Mouse (Mus musculus) right cerebral cortex, adult 18-20 months (tissue): Measurements from ENCODE around the gene Gcdh.
"Not testable (repeated sequence)": the region's sequence is repeated elsewhere in the genome, so short reads cannot be mapped to it uniquely, and the experiment has no call there.

Experiments used
- DNase-seq: peaks from one replicate; pipeline ENCODE4 v3.0.0; 2022; ENCODE audit warnings: mixed read lengths

The Gcdh gene

GRCm38 (mm10) chr8:84909949-84910348, 16.2 kb upstream of the Gcdh start:
- DNase-seq: no peak

DNA sequence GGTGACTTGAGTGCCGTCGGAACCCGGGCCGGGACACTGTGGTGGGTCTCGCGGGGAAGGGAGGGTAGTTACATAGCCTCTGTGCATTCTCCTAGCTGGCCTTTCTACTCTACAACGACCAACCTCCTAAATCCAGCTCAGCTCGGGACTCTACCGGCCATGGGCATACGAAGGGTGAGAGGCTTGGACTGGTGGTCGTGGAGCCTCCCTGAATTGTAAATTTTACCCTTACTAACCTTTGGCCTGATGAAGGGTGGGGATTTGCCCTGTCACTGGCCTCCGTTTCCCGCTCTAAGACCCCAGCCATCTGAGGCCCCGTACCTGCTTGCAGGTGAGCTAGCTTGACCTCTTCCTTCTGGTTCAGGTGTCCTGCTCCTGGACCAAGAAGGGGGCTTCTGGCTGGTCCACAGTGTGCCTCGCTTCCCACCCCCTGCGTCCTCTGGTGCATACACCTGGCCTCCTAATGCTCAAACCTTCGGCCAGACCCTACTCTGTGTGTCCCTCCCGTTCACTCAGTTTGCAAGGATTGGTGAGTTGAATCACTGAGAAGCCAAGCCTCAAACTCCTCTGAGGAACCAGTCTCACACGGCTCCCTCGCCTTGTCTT, 15.5 kb upstream of the Gcdh start:
- DNase-seq: no peak

GRCm38 (mm10) chr8:84908421-84909161, 14.9 kb upstream of the Gcdh start, which contains the start of gene Dnase2a:
Gene Dnase2a, plus strand, starts transcription at chr8:84908560.
- DNase-seq: peak; percentile 88

DNA sequence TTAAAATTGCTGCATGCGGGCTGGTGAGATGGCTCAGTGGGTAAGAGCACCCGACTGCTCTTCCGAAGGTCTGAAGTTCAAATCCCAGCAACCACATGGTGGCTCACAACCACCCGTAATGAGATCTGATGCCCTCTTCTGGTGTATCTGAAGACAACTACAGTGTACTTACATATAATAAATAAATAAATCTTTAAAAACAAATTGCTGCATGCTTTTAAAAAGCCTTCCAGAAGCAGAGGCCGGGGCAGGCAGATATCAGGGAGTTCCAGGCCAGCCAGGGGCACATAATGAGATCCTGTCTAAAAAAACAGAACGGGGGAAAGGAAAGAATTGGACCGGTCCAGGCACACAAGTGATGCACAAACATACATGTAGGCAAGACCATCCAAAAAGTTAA, 14.3 kb upstream of the Gcdh start:
- DNase-seq: not testable (repeated sequence)

GRCm38 (mm10) chr8:84907493-84907892, 13.8 kb upstream of the Gcdh start:
- DNase-seq: no peak

DNA sequence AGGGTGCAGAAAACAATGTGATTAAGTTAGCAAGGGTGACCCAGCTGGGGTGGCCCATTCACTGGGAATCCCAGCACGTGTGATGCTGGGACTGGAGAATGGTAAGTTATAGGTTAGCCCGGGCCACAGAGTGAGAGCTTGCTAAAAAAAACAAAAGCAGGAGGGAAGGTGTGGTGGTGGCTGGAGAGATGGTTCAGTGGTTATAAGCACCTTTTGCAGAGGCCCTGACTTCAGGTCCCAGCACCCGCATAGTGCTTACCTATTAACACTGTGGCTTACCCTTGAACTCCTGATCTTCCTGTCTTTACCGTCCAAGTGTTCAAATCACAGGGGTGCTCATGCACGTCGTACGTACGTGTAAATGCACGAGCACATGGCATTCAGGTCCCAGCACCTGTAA, 13.3 kb upstream of the Gcdh start:
- DNase-seq: no peak

DNA sequence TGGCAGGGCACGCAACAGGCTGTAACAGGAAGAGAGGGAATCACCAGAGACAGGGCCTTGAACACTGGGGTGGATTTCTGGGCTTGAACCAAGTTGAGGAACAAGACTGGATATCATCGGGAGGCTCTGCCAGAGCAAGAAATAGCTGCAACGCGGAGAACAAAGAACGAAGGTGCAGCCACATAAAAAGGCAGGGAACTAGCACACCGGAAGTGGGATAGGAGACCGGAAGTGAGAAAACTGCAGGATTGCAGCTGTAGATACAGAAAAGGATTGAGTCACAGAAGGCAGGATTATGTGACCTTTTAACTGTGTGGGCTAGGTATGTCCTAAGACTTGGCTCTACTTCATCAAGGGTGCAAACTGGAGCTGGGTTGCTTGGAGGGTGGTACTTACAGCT, 10.6 kb upstream of the Gcdh start:
- no peak for DNase-seq

- peak; percentile 91 for DNase-seq
Observed at GRCm38 (mm10) chr8:84902920-84903661, 9.4 kb upstream of the Gcdh start.

DNA sequence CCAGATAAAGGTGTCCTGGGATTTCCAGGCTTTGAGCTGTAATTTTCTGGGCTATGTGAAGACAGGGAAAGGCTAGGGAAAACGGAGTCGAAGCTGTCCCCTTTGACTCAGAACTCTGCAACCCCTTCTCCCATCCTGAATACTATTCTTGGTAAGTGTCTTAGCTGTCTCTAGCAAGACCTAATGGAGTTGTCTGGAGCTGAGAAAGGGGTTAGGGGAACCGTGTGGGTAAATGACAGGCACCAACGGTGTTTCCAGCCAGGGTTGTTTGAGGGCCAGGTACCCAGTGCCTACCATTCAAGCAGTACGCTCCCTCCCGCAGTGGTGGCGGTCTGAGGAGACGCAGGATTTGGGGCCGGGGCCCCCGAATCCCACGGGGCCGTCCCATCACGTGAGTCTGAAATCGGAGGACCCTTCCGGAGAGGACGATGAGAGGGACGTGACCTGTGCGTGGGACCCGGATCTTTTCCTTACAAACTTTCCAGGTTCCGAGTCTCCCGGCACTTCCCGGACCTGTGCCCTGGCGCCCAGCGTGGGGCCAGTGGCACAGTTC, 8.7 kb upstream of the Gcdh start:
- DNase-seq: no peak

DNA sequence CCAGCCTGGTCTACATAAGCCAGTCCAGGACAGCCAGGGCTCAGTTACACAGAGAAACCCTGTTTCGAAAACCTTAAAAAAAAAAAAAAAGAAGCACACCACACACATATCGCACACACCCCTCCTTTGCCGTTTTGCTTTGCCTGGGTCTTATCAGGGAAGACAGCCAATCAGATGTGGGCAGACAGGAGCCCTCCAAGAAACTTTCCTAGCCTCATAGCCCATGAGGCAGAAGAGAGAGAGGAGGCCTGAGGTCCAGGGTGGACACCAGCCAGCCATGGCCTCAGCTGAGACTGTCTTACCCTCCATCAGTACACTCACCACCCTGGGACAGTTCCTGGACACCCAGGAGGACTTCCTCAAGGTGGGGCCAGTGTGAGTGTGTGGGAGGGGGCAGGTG, 8.0 kb upstream of the Gcdh start, which contains the start of gene Klf1:
Gene Klf1, plus strand, starts transcription at position 177 of the 400 bp plus-strand sequence.
- DNase-seq: no peak

GRCm38 (mm10) chr8:84901071-84901470, 7.3 kb upstream of the Gcdh start:
- DNase-seq: no peak

GRCm38 (mm10) chr8:84895963-84896362, 2.2 kb upstream of the Gcdh start:
- DNase-seq: no peak

DNA sequence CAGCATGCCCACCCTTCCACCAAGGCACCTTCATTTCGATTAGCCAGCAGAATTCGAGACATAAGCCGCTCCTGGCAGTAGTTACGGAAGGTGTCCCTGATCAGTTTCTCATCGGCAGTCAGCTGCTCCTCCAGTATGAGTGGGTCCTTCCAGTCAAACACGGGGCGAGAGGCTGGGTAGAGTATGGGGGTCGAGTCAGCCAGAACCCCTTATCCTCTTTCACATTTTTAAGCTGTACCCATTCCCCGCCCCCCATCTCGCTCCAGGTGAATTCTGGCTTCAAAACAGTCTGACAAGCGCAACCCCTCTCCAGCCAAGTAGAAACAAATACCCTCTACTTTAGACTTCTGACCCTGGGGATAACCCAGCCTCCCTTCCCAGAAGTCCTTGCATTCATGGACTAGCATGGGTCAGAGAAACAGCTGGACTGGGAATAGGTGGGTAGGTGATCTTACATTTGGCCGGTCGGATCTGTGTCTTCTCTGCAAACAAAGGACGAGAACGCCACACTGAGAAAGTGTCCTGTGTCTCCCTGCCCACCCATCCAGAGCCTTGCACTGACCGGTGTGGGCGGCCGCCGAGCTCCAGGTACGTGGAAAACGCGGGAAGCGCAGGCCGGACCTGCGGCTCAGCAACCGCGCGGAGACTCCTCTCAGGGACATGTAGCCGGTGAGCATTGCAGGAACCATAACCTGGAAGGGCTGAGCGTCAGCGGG, 570 bp downstream of the Gcdh start:
- DNase-seq: no peak

DNA sequence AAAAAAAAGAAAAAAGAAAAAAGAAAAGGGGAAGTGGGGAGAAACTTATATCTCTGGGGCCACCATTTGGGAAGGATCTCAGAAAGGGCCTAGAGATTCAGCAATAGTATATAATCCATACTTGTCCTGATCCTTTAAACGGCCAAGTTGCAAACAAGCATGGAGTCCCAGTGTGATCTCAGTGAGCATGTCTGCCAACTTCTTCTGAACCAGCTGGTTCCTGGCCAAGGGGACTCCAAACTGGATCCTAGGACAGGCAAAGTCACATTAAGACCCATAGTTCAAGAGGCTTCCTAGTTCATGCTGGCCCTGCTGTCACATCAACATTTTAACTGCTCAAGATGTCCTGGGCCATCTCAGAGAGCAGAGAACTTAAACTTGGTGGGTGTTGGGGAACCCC, 4.6 kb downstream of the Gcdh start:
- no peak for DNase-seq

- DNase-seq: no peak
Observed at GRCm38 (mm10) chr8:84888280-84888679, 5.4 kb downstream of the Gcdh start.

GRCm38 (mm10) chr8:84884728-84885127, 9.0 kb downstream of the Gcdh start:
- no peak for DNase-seq

DNA sequence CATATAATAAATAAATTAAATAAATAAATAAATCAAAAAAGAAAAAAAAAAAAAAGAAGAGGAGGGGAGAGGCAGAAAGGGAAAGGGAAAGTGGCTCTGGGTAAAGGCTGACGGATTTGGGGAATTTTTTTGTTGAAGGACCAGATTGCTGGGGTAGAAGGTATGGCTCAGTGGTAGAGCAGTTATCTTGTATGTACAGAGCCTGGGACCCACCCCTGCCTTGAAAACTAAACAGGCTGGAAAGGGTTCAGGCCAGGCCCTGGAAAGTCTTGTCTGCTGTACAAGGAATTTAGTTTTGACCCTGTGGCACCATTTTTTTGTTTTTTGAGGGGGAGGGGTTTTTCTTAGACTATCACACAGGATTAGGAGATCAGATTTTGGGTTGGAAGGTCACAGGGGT, 14.8 kb downstream of the Gcdh start:
- no peak for DNase-seq

- no peak for DNase-seq
Observed at GRCm38 (mm10) chr8:84877297-84878035, 16.3 kb downstream of the Gcdh start.

DNA sequence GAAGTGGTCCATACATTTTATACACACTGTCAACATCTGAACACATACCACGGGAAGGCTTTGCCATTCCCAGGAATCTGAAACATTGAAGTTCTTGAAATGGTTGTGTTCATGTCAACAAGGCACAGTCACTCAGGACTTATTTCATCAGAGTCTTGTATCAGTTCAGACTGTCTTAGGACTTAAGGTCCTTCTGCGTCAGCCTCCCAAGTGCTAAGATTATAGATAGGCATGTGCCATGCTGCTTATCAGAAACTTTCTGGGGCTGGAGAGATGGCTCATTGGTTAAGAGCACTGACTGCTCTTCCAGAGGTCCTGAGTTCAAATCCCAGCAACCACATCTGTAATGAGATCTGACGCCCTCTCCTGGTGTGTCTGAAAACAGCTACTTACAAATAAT, 19.4 kb downstream of the Gcdh start:
- DNase-seq: no peak

- DNase-seq: no peak
Observed at GRCm38 (mm10) chr8:84873016-84873415, 20.7 kb downstream of the Gcdh start.

DNA sequence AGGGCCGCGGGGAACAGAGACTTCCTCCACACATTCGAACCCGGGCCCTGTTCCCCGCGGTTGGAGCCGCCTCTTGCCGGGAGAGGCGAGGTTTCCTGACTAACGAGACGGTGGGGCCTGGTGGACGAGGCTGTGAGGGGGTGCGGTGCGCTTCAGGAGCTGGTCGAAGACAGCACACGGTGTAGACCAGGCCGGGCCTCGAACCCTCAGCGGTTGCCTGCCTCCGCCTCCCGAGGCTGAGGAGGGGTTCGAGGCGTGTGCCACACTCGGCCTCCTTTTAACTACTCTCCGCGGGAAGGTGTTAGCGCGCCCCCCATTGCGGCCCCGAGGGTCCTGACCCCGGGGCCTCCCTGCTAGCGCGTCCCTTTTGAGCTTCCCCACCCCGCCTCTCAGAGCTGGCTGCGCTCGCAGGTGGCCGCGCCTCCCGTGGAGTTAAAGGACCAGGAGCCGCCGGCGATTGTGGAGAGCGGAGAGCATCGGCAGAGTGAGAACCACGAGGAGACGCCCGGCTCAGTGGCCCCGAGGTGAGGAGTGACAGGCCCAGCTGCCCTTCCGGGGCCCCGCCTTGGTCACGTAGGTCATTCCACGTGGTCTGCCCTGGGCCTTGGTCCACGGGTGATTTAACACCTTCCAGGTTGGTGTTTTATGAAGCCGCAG, 21.3 kb downstream of the Gcdh start:
- DNase-seq: no peak
